Mouse (Mus musculus): ENCODE data around the gene Chd2.

Gene Chd2

GRCm38 (mm10) chr7:73405550-73405949, 136.1 kb downstream of the Chd2 start:
- DNase-seq (ENCODE audit: low read depth, low spot score), result no peak

- no peak for DNase-seq (ENCODE audit: low read depth, low spot score)
These were observed 138.1 kb downstream of the Chd2 start for GRCm38 (mm10) chr7:73403538-73403937.

GRCm38 (mm10) chr7:73402671-73403070, 139.0 kb downstream of the Chd2 start:
- DNase-seq (ENCODE audit: low read depth, low spot score), result no peak

- DNase-seq (ENCODE audit: low read depth, low spot score), result no peak
These were observed 139.5 kb downstream of the Chd2 start for GRCm38 (mm10) chr7:73402106-73402505.

- peak; percentile 76 for DNase-seq (ENCODE audit: low read depth, low spot score)
These were observed 141.3 kb downstream of the Chd2 start for GRCm38 (mm10) chr7:73400051-73400916.

- DNase-seq (ENCODE audit: low read depth, low spot score), result peak; percentile 76
These were observed 142.1 kb downstream of the Chd2 start for GRCm38 (mm10) chr7:73399501-73400044.

- no peak for DNase-seq (ENCODE audit: low read depth, low spot score)
These were observed 142.7 kb downstream of the Chd2 start for GRCm38 (mm10) chr7:73398806-73399442.

GRCm38 (mm10) chr7:73398319-73398718, 143.3 kb downstream of the Chd2 start:
- DNase-seq (ENCODE audit: low read depth, low spot score), result no peak

- no peak for DNase-seq (ENCODE audit: low read depth, low spot score)
These were observed 147.6 kb downstream of the Chd2 start for GRCm38 (mm10) chr7:73394013-73394409.

GRCm38 (mm10) chr7:73393307-73394012, 148.2 kb downstream of the Chd2 start:
- no peak for DNase-seq (ENCODE audit: low read depth, low spot score)

GRCm38 (mm10) chr7:73392359-73392758, 149.3 kb downstream of the Chd2 start:
- DNase-seq (ENCODE audit: low read depth, low spot score), result no peak

- no peak for DNase-seq (ENCODE audit: low read depth, low spot score)
These were observed 149.9 kb downstream of the Chd2 start for GRCm38 (mm10) chr7:73391518-73392321.

GRCm38 (mm10) chr7:73391002-73391517, 150.6 kb downstream of the Chd2 start:
- DNase-seq (ENCODE audit: low read depth, low spot score), result no peak

- no peak for DNase-seq (ENCODE audit: low read depth, low spot score)
These were observed 151.1 kb downstream of the Chd2 start for GRCm38 (mm10) chr7:73390426-73391001.

GRCm38 (mm10) chr7:73389871-73390294, 151.7 kb downstream of the Chd2 start:
- DNase-seq (ENCODE audit: low read depth, low spot score), result no peak

GRCm38 (mm10) chr7:73389419-73389818, 152.2 kb downstream of the Chd2 start:
- DNase-seq (ENCODE audit: low read depth, low spot score), result no peak

- no peak for DNase-seq (ENCODE audit: low read depth, low spot score)
These were observed 152.8 kb downstream of the Chd2 start for GRCm38 (mm10) chr7:73388866-73389265.

GRCm38 (mm10) chr7:73382843-73383242, 158.8 kb downstream of the Chd2 start:
- DNase-seq (ENCODE audit: low read depth, low spot score), result no peak

- no peak for DNase-seq (ENCODE audit: low read depth, low spot score)
These were observed 163.6 kb downstream of the Chd2 start for GRCm38 (mm10) chr7:73378034-73378433.

- no peak for DNase-seq (ENCODE audit: low read depth, low spot score)
These were observed 164.3 kb downstream of the Chd2 start for GRCm38 (mm10) chr7:73377307-73377706.
